Mouse (Mus musculus) embryonic facial prominence, embryonic 10.5 days (tissue): ENCODE results near the gene Gpank1. TPM values are rescaled to one million over a fixed set of nuclear protein-coding genes. Genes with fewer than 3 reads are reported as not detected.

Source experiments
- DNase-seq: peaks from one replicate; pipeline ENCODE4 v3.0.0-alpha.2; 2017; ENCODE audit warnings: low spot score
- H3K27ac ChIP-seq: fragments of 300-500 bp; sonication (generic); replicated peaks from 2 replicates; pipeline ENCODE4 v1.5.1; 2016; ENCODE audit warnings: mild to moderate bottlenecking
- H3K27me3 ChIP-seq: fragments of 300-500 bp; sonication (generic); replicated peaks from 2 replicates; pipeline ENCODE4 v1.6.1; 2016; ENCODE audit warnings: low read depth, mild to moderate bottlenecking; ENCODE audit not compliant: poor library complexity, severe bottlenecking
- H3K36me3 ChIP-seq: fragments of 300-500 bp; sonication (generic); replicated peaks from 2 replicates; pipeline ENCODE4 v1.6.1; 2016; ENCODE audit warnings: mild to moderate bottlenecking, moderate library complexity
- H3K4me1 ChIP-seq: fragments of 300-500 bp; sonication (generic); 2 replicates; pipeline ENCODE4 v1.6.1; 2016
- H3K4me3 ChIP-seq: fragments of 300-500 bp; sonication (generic); 2 replicates; pipeline ENCODE4 v1.5.1; 2016; ENCODE audit warnings: mild to moderate bottlenecking, moderate library complexity
- H3K9me3 ChIP-seq: fragments of 300-500 bp; sonication (generic); 2 replicates; pipeline ENCODE4 v1.6.1; 2016; ENCODE audit warnings: mild to moderate bottlenecking
- WGBS: fragments of 180-500 bp; shearing (Covaris S2); methylation state at CpG from one replicate; pipeline ENCODE4 v1.1.7; 2016; 5-methylcytosine and 5-hydroxymethylcytosine counted together
- polyA plus RNA-seq: library from polyadenylated mRNA; unstranded; fragments of >200 nt; fragmentation: Nextera tagmentation; extraction: Ambion mirVana; gene quantifications from 2 replicates; pipeline ENCODE4 v1.2.1, GENCODE M21; 2016

Gene Gpank1
- polyA plus RNA-seq, 1 experiment from 2014 or later, result 32.5 TPM

DNA sequence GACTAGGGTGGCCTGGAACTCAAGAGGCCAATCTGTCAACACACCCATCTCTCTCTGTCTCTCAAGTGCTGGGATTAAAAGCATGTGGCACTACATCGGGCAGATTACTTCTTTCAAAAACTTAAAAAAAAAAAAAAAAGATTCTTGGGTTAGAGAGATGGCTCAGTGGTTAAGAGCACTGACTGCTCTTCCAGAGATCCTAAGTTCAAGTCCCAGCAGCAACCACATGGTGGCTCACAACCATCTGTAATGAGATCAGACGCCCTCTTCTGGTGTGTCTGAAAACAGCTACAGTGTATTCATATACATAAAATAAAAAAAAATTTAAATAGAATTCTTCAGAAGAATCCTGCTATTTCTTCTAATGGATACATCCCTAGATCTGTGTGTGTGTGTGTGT is 33.1 kb upstream of the Gpank1 start:
- H3K36me3 ChIP-seq, result peaks cover 20% of the 10 kb centered on the region
- H3K27ac ChIP-seq, result no peak overlapping the region
- no peaks in the 10 kb centered on the region for H3K27me3 ChIP-seq
- H3K4me3 ChIP-seq, result no peak overlapping the region
- DNase-seq, result no peak
- peaks cover 17% of the 10 kb centered on the region for H3K4me1 ChIP-seq
- no peaks in the 10 kb centered on the region for H3K9me3 ChIP-seq
- WGBS, result 53% methylated on average over 2 of the region's 2 CpGs

DNA sequence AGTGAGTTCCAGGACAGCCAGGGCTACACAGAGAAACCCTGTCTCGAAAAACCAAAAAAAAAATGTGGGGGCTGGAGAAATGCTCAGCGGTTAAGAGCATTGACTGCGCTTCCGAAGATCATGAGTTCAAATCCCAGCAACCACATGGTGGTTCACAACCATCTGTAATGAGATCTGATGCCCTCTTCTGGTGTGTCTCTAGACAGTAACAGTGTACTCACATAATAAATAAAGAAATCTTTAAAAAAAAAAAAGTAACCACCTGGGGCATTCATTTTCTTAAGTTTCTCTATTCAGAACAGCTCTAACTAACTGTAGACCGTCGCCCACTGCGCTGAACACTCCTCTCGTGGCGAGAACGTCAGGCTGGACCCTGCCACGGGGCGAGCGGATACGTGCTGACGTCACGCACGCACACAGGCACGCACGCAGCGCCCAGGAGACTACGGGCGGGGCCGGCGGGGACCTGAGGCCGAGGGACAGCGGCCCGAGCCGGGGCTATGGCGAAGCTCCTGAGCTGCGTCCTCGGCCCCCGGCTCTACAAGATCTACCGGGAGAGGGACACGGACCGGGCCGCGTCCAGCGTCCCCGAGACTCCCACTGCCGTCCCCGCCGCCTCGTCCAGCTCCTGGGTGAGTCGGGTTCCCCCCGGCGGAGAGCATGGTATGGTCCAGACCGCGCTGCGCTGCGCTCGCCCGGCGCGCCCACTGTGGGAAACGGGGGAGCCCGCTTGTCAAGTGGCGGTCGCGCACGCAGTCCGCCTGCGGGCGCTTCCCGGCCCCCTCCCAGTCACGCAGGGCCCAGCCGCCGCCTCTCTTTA is 32.2 kb upstream of the Gpank1 start, which contains the start of gene Abhd16a:
Abhd16a (plus strand) TSS at position 439 of the 820 bp plus-strand sequence.
- peak; percentile 95 for DNase-seq
- H3K36me3 ChIP-seq, result peaks cover 28% of the 10 kb centered on the region
- peaks cover 17% of the 10 kb centered on the region for H3K4me1 ChIP-seq
- no peaks in the 10 kb centered on the region for H3K9me3 ChIP-seq
- 3% methylated on average over 67 of the region's 67 CpGs for WGBS
- H3K27ac ChIP-seq, result peak within 1 kb of the TSS; percentile 99
- no peaks in the 10 kb centered on the region for H3K27me3 ChIP-seq
- peak within 1 kb of the TSS; percentile 83 for H3K4me3 ChIP-seq

DNA sequence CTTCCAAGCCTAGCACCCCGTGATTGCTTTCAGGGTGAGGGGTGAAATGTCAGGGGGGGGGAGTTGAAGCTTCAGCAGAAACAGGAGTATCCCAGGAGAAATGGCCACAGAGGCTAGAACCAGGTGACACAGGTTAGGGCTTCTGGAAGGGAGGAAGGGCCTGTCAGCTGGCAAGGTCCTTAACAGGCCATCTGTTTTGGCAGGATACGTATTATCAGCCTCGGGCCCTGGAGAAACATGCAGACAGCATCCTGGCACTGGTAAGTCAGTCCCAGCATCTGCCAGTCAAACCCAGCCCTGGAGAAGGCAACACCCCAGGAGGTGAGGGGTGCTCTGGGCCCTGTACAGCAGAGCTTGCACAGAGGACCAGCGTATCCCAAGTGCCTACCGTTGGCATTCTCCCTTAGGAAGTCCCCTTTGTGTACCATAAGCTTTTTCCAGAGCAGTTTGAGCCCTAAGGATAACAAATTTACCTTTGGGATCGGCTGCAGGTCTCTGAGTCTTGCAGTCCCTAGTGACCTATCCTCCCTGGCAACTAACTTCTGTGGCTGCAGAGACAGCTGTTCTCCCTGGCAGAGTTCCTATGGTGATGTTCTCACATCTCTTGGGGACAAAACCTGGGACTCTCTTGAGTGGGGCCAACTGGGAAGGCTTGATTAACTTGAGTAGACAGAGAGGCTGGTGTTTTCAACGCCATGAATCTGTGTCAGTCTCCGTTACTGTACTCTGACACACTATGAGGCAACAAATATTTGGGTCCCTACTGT is 30.9 kb upstream of the Gpank1 start:
- Histone ChIP-seq H3K27ac (0 out of 2 replicates have a peak overlapping the region, but pooled peaks have one; percentile 24), H3K36me3 (peaks cover 41% of the 10 kb centered on the region)
- WGBS, result 76% methylated on average over 8 of the region's 8 CpGs

DNA sequence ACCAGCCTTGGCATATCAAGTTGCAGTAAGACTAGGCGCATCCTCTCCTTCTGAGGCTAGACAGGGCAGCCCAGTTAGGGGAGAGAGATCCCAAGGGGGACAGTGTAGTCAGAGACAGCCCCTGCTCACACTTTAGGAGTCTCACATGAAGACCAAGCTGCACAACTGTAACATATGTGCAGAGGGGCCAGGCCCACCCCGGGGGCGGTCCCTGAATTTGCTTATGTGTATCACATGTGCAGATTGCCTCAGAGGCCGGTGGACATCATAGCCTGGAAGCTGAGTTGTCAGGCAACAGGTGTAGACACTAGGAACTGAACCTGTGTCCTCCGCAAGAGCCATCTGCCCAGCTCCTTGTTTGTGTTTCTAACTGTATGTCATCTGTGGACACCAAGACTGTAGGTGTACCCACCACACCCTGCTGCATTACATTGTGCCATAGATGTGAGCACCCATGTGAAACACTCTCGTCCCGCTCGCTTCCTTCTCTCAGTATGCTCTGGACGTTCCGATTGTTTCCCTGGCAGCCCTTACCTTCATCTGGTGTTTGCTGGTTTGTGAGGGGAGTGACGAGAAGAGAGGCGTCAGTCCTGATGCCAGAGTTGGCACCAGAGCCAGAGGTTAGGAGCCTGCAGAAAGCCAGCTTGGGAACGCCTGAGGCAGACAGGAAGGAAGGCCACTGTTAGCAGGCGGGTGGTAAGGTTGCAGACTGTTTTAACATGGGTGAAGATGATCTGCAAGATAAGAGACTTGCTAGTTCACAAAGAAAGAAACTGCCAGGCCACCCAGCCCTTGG is 28.7 kb upstream of the Gpank1 start:
- H3K27me3 ChIP-seq, result no peaks in the 10 kb centered on the region
- peaks cover 63% of the 10 kb centered on the region for H3K36me3 ChIP-seq

More for the DNA sequence above, 30.9 kb upstream of the Gpank1 start:
- H3K9me3 ChIP-seq, result no peaks in the 10 kb centered on the region
- H3K4me1 ChIP-seq, result peaks cover 17% of the 10 kb centered on the region
- peak overlapping the region; percentile 83 for H3K4me3 ChIP-seq
- DNase-seq, result no peak
- H3K27me3 ChIP-seq, result no peaks in the 10 kb centered on the region

DNA sequence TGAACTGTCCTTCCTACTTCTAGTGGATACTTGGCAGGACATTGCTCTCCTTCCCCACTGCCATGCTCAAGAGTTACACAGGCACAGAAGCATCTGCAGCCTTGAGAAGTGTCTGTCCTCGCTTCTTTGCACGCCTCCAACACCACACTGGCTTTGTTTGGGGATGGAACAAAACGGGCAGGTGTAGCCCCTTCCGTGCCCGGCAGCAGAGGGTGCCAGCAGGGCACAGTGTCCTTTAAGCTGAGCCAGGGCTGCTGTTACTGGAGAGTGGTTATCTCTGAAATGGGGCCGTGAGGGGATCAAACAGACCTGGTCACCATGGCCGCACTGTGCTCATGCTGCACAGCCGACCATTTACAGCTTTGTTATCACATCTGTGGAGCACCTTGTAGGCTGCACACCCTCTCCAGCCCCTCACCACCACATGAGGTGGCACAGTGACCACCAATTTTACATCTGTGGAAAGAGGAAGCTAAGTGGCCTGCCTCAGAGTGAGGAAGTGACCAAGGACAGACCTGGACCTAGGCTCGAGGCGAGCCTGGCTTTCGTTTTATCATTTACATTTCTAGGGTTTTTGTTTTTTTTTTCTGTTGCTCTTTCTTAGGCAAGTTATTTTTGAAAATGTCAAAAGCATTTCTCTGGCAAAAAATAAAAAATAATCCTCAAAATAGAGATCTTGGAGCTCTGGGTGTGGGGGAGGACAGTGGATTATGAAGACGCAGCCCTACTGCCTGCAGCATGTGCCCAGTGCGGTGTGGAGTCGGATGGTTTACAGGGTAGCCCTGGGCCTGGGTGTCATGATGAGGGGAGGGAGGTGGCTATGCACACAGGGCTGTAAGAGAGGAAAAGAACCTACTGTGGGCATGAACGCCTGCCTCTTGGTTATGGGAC is 26.5 kb upstream of the Gpank1 start:
- Histone ChIP-seq H3K36me3 (peaks cover 83% of the 10 kb centered on the region), H3K4me3 (peak overlapping the region; percentile 16; the same call in 1 of the 2 replicates), H3K9me3 (no peaks in the 10 kb centered on the region), H3K27ac (no peak overlapping the region), H3K4me1 (peaks cover 12% of the 10 kb centered on the region), H3K27me3 (no peaks in the 10 kb centered on the region)
- 92% methylated on average over 15 of the region's 15 CpGs for WGBS
- DNase-seq, result no peak

More for the DNA sequence above, 28.7 kb upstream of the Gpank1 start:
- Histone ChIP-seq H3K9me3 (no peaks in the 10 kb centered on the region), H3K4me3 (no peak overlapping the region; the same call in 1 of the 2 replicates), H3K4me1 (peaks cover 17% of the 10 kb centered on the region), H3K27ac (no peak overlapping the region)
- 86% methylated on average over 14 of the region's 14 CpGs for WGBS
- DNase-seq, result no peak

DNA sequence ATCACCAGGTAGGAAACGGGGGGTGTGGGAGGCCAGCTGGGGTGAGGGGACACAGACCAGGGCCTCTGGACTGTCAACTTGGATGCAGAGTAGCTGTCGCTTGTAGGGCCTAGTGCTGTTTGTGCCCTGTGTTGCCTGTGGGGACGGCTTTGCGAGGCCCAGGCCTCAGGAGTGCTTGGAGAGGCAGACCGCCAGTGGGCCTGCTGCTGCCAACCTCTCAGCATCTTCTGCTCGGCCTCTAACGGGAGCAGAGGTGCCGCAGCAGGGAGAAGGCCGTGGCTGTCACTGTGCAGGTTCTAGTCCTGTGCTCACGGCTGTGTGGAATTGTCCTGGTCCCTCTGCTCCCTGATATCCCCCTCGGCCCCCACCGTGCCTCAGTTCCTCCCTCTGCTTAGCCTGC is 24.7 kb upstream of the Gpank1 start:
- Histone ChIP-seq H3K27me3 (no peaks in the 10 kb centered on the region), H3K27ac (no peak overlapping the region; the same call in 1 of the 2 replicates), H3K4me3 (no peak overlapping the region), H3K4me1 (no peaks in the 10 kb centered on the region; the same call in 1 of the 2 replicates), H3K9me3 (no peaks in the 10 kb centered on the region), H3K36me3 (peaks cover 97% of the 10 kb centered on the region)
- 84% methylated on average over 12 of the region's 12 CpGs for WGBS
- DNase-seq, result no peak

DNA sequence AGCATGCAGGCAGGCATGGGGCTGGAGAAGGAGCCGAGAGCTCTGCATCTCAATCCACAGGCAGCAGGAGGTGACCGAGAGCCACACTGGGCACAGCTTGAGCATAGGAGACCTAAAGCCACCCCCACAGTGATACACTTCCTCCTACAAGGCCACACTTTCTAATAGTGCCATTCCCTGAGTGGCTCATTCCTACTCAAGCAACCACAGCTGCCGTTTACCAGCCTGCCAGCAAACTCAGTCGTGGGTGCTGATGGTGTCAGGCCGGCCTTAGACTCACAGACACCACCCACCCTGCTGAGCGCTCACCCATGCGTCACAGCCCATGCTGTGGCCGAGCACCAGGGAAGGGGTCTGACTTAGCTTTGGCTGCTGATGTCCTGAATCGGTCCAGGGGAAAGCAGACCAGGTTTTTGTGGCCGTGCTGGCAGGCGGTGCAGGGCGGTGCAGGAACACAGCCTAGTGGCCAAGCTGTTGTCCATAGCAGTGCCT is 24.0 kb upstream of the Gpank1 start:
- WGBS, result 81% methylated on average over 12 of the region's 12 CpGs
- Histone ChIP-seq H3K4me1 (no peaks in the 10 kb centered on the region; the same call in 1 of the 2 replicates), H3K36me3 (peaks cover 97% of the 10 kb centered on the region), H3K27me3 (no peaks in the 10 kb centered on the region), H3K27ac (no peak overlapping the region), H3K9me3 (no peaks in the 10 kb centered on the region), H3K4me3 (no peak overlapping the region)
- no peak for DNase-seq

DNA sequence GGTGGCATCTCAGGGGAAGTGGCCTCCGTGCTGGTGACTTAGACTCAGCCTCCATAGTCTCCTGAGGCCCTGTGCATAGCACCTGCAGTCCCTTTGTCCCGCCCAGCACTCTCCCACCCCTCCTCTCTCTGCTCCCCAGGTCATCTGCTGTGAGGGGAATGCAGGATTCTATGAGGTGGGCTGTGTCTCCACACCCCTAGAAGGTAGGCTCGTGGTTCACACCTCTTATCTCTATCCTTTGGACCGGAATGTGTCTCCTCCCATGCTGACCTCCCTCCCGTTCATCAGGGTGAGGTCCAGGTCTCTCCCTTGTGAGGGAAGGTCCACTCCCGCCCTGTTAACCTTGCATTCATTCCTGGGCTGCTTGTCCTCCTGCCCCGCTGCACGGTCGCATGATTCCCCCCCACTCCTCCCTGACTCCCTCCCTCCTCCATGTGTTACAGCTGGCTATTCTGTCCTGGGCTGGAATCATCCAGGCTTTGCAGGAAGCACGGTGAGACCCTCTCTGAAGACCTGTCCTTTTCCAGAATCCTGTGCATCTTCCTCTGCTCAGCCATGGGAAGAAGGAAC is 21.0 kb upstream of the Gpank1 start:
- 84% methylated on average over 10 of the region's 10 CpGs for WGBS

DNA sequence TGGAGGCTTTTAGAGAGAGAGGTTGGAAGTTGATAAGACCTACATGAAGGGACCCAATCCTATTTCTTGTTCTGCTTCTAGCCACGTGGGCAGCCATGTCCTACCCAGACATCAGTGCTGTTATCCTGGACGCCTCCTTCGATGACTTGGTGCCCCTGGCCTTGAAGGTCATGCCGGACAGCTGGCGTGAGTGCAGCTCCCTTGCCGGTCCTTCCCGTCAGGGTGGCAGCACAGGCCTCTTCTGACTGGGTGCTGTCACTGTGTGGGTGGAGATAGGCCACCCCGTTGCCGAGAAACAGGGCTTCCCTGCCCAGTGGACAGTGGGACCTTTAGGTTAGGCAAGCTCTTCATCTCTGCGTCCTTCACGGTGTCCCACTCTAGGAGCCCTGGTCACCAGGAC is 20.1 kb upstream of the Gpank1 start:
- H3K36me3 ChIP-seq, result peaks cover 80% of the 10 kb centered on the region
- H3K27ac ChIP-seq, result no peak overlapping the region
- peaks cover 11% of the 10 kb centered on the region for H3K4me1 ChIP-seq
- no peak for DNase-seq
- peak overlapping the region; percentile 5; the same call in 1 of the 2 replicates for H3K4me3 ChIP-seq
- WGBS, result 88% methylated on average over 11 of the region's 11 CpGs
- H3K27me3 ChIP-seq, result no peaks in the 10 kb centered on the region
- H3K9me3 ChIP-seq, result no peaks in the 10 kb centered on the region

More for the DNA sequence above, 21.0 kb upstream of the Gpank1 start:
- Histone ChIP-seq H3K9me3 (no peaks in the 10 kb centered on the region), H3K27me3 (no peaks in the 10 kb centered on the region), H3K4me1 (peaks cover 5% of the 10 kb centered on the region; the same call in 1 of the 2 replicates), H3K4me3 (no peak overlapping the region), H3K27ac (no peak overlapping the region), H3K36me3 (peaks cover 89% of the 10 kb centered on the region)
- DNase-seq, result no peak

DNA sequence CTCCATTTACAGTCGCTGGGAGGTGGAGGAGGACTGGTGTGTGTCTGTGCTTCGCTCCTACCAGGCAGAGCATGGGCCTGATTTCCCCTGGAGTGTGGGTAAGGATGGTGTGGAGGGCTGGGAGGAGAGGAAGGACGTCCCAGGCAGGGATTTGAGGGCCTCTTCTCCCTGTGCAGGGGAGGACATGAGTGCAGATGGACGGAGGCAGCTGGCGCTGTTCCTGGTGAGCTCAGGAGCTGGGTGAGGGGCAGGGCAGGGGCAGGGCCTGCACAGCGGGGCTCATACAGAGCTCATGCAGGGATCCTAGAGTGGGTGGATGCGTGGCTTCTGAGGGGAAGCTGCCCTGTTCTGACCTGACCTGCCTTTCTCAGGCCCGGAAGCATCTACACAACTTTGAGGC is 19.0 kb upstream of the Gpank1 start:
- H3K4me1 ChIP-seq, result peaks cover 13% of the 10 kb centered on the region
- peak overlapping the region; percentile 5; the same call in 1 of the 2 replicates for H3K4me3 ChIP-seq
- no peaks in the 10 kb centered on the region for H3K9me3 ChIP-seq
- 76% methylated on average over 8 of the region's 8 CpGs for WGBS
- peaks cover 69% of the 10 kb centered on the region for H3K36me3 ChIP-seq
- no peak for DNase-seq
- no peak overlapping the region for H3K27ac ChIP-seq
- no peaks in the 10 kb centered on the region for H3K27me3 ChIP-seq

DNA sequence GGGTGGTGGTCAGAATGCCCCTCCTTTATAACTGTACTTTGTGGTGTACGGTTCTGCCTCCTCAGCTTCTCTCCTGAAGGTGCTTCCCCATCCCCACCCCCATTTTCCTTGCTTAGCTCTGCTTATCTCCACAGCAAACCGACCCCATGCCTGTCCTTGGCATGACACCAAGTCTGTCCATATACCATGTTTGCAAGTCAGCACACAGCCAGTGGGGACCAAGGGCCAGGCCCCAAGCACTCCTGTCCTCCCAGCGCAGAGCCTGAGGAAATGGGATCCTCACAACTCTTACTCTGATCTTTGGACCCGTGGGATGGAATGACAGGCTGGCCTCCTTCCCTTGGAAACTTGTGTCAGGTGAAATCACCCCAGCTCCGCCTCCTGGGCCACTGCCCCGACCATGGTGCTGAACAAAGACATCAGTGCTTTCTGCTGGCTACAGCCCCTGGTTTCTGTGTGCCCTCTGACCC is 18.0 kb upstream of the Gpank1 start:
- Histone ChIP-seq H3K36me3 (peaks cover 61% of the 10 kb centered on the region), H3K4me1 (peaks cover 13% of the 10 kb centered on the region), H3K27me3 (no peaks in the 10 kb centered on the region), H3K27ac (no peak overlapping the region), H3K9me3 (no peaks in the 10 kb centered on the region), H3K4me3 (no peak overlapping the region; the same call in 1 of the 2 replicates)
- no peak for DNase-seq
- 74% methylated on average over 6 of the region's 6 CpGs for WGBS
